Mouse (Mus musculus) G1E (cell line): ENCODE measurements around the gene Tmem9. TPM values are rescaled to one million over a fixed set of nuclear protein-coding genes. Genes with fewer than 3 reads are reported as not detected.

Experiments used
- ATAC-seq: 2 replicates; pipeline ENCODE4 v1.8.0; 2016; ENCODE audit warnings: mild to moderate bottlenecking; ENCODE audit not compliant: insufficient number of reproducible peaks, poor library complexity, low FRiP score, severe bottlenecking; ENCODE audit errors: extremely low read depth
- DNase-seq: peaks from one replicate; pipeline ENCODE4 v3.0.0; 2012; ENCODE audit warnings: low spot score
- H3K27me3 ChIP-seq: 2 replicates; pipeline ENCODE4 v1.6.1; 2012; ENCODE audit warnings: mild to moderate bottlenecking, low read length, inconsistent platforms; ENCODE audit not compliant: insufficient read depth
- H3K36me3 ChIP-seq: replicated peaks from 2 replicates; pipeline ENCODE3; 2012; ENCODE audit warnings: mild to moderate bottlenecking, inconsistent platforms
- H3K4me1 ChIP-seq: 2 replicates; pipeline ENCODE4 v1.6.1; 2012; ENCODE audit warnings: low read depth, low read length, inconsistent platforms, mixed read lengths; ENCODE audit not compliant: insufficient read depth
- H3K4me3 ChIP-seq: 2 replicates; pipeline ENCODE4 v1.5.1; 2012; ENCODE audit warnings: low read depth, mild to moderate bottlenecking, inconsistent platforms, low read length, moderate library complexity, mixed read lengths
- H3K9me3 ChIP-seq: replicated peaks from 2 replicates; pipeline ENCODE4 v1.6.1; 2012; ENCODE audit warnings: inconsistent platforms
- CTCF ChIP-seq: IDR thresholded peaks from 2 replicates; pipeline ENCODE4 v1.5.1; 2012; ENCODE audit warnings: low read depth, low read length, inconsistent platforms, mixed read lengths
- GATA1 ChIP-seq: IDR thresholded peaks from 2 replicates; pipeline ENCODE4 v1.6.1; 2012; ENCODE audit warnings: borderline replicate concordance, low read length, inconsistent platforms, mixed read lengths
- GATA2 ChIP-seq: IDR thresholded peaks from 2 replicates; pipeline ENCODE4 v1.6.1; 2012; ENCODE audit warnings: low read depth, low read length, inconsistent platforms, borderline replicate concordance
- POLR2AphosphoS5 ChIP-seq: IDR thresholded peaks from 2 replicates; pipeline ENCODE4 v1.6.1; 2012; ENCODE audit warnings: low read depth, low read length, inconsistent platforms; ENCODE audit not compliant: insufficient replicate concordance
- TAL1 ChIP-seq: conservative IDR thresholded peaks from 2 replicates; pipeline ENCODE4 v1.6.1; 2012; ENCODE audit warnings: low read depth, low read length, inconsistent platforms, mixed read lengths
- polyA plus RNA-seq: library from polyadenylated mRNA; stranded (reverse); fragments of >175 nt; gene quantifications from 2 replicates; pipeline ENCODE4 v1.2.3, GENCODE M21; 2012
- total RNA-seq, 2 experiments: library from RNA; stranded (forward) in 1 of 2; stranded (reverse) in 1 of 2; fragments of 200-1000 nt in 1 of 2; fragments of >200 nt in 1 of 2; fragmentation: Nextera tagmentation in 1 of 2; gene quantifications; 2 replicates each; pipeline ENCODE4 v1.2.3; 2014 to 2017

Gene Tmem9
- 52.9 and 78.3 TPM in 2 replicates for total RNA-seq (2014; fragmentation: Nextera tagmentation)
- total RNA-seq (2017) = 63.5 and 71.3 TPM in 2 replicates
- 74.9 and 78.0 TPM in 2 replicates for polyA plus RNA-seq

GRCm38 (mm10) chr1:136007211-136008158 lies at the start of gene Tmem9:
Gene Tmem9 (plus strand): TSS chr1:136008150.
- TF ChIP-seq GATA1 (no peak), TAL1 (0 out of 2 replicates have a peak, but pooled peaks have one; percentile 8)
- Histone ChIP-seq H3K36me3 (no peaks in the 10 kb centered on the region), H3K27me3 (peaks cover 17% of the 10 kb centered on the region), H3K4me1 (peaks cover 52% of the 10 kb centered on the region), H3K9me3 (0 out of 2 replicates have a peak, but pooled peaks cover 2% of the 10 kb centered on the region), H3K4me3 (peak within 1 kb of the TSS; percentile 67)
- DNase-seq = peak; percentile 82
- ATAC-seq = peak; percentile 92

GRCm38 (mm10) chr1:135958483-135958882 lies 49.5 kb upstream of the Tmem9 start:
- H3K27me3 ChIP-seq = peaks cover 72% of the 10 kb centered on the region
- DNase-seq (peak; percentile 51), ATAC-seq (0 out of 2 replicates have a peak, but pooled peaks have one; percentile 51)

GRCm38 (mm10) chr1:135963177-135963576 lies 44.8 kb upstream of the Tmem9 start:
- ATAC-seq = no peak
- peaks cover 84% of the 10 kb centered on the region for H3K27me3 ChIP-seq

More at GRCm38 (mm10) chr1:135958483-135958882, 49.5 kb upstream of the Tmem9 start:
- no peaks in the 10 kb centered on the region for H3K9me3 ChIP-seq
- no peaks in the 10 kb centered on the region for H3K36me3 ChIP-seq
- TF ChIP-seq POLR2AphosphoS5 = no peak
- peak; percentile 90 for TF ChIP-seq CTCF
- TF ChIP-seq GATA2 = no peak
- no peak overlapping the region for H3K4me3 ChIP-seq
- peaks cover 16% of the 10 kb centered on the region for H3K4me1 ChIP-seq

GRCm38 (mm10) chr1:135964561-135964960 lies 43.4 kb upstream of the Tmem9 start:
- no peak for TF ChIP-seq CTCF
- TF ChIP-seq GATA2 = no peak
- no peak for TF ChIP-seq TAL1
- TF ChIP-seq POLR2AphosphoS5 = no peak
- no peak for TF ChIP-seq GATA1
- H3K27me3 ChIP-seq = peaks cover 93% of the 10 kb centered on the region
- DNase-seq = no peak
- peaks cover 18% of the 10 kb centered on the region for H3K4me1 ChIP-seq
- no peaks in the 10 kb centered on the region for H3K9me3 ChIP-seq
- no peaks in the 10 kb centered on the region for H3K36me3 ChIP-seq
- no peak overlapping the region for H3K4me3 ChIP-seq
- no peak for ATAC-seq

More at GRCm38 (mm10) chr1:135963177-135963576, 44.8 kb upstream of the Tmem9 start:
- no peak for DNase-seq
- peaks cover 21% of the 10 kb centered on the region for H3K4me1 ChIP-seq
- no peaks in the 10 kb centered on the region for H3K36me3 ChIP-seq
- TF ChIP-seq TAL1 (no peak), CTCF (no peak), POLR2AphosphoS5 (no peak), GATA2 (no peak), GATA1 (no peak)
- H3K4me3 ChIP-seq = no peak overlapping the region
- H3K9me3 ChIP-seq = no peaks in the 10 kb centered on the region

GRCm38 (mm10) chr1:135967739-135968138 lies 40.2 kb upstream of the Tmem9 start:
- Histone ChIP-seq H3K36me3 (no peaks in the 10 kb centered on the region), H3K27me3 (peaks cover 99% of the 10 kb centered on the region), H3K4me1 (peaks cover 13% of the 10 kb centered on the region), H3K9me3 (no peaks in the 10 kb centered on the region), H3K4me3 (no peak overlapping the region)
- TF ChIP-seq GATA2 (no peak), CTCF (no peak), GATA1 (no peak), TAL1 (no peak), POLR2AphosphoS5 (no peak)
- DNase-seq (no peak), ATAC-seq (no peak)

GRCm38 (mm10) chr1:135970486-135970885 lies 37.5 kb upstream of the Tmem9 start:
- no peak overlapping the region for H3K4me3 ChIP-seq
- no peak for DNase-seq
- peaks cover 94% of the 10 kb centered on the region for H3K27me3 ChIP-seq
- no peaks in the 10 kb centered on the region for H3K36me3 ChIP-seq
- ATAC-seq = no peak
- H3K9me3 ChIP-seq = no peaks in the 10 kb centered on the region
- H3K4me1 ChIP-seq = no peaks in the 10 kb centered on the region
- TF ChIP-seq POLR2AphosphoS5 (no peak), TAL1 (no peak), GATA2 (no peak), GATA1 (no peak), CTCF (no peak)
